Mouse (Mus musculus) lung, postnatal 0 days (tissue): Measurements from ENCODE around the gene Ddx54.

Experiments
- CTCF ChIP-seq: IDR thresholded peaks from 2 replicates; pipeline ENCODE4 v1.5.1; 2016; ENCODE audit warnings: antibody characterized with exemption, mild to moderate bottlenecking
- EP300 ChIP-seq: IDR thresholded peaks from 2 replicates; pipeline ENCODE4 v1.6.1; 2016; ENCODE audit warnings: antibody characterized with exemption, mild to moderate bottlenecking, control low read depth

GRCm38 (mm10) chr5:120568336-120568768 is 44.2 kb upstream of the Ddx54 start:
- TF ChIP-seq CTCF = no peak
- TF ChIP-seq EP300 = no peak
